Mouse (Mus musculus) adrenal gland (tissue): ENCODE measurements around the gene Atg5.

Experiments
- intact Hi-C: fragments of 180-260 bp; cut with DNase I; formaldehyde crosslinking; loops from one replicate; pipeline ENCODE4 v1.15.1; 2025

Gene Atg5

DNA sequence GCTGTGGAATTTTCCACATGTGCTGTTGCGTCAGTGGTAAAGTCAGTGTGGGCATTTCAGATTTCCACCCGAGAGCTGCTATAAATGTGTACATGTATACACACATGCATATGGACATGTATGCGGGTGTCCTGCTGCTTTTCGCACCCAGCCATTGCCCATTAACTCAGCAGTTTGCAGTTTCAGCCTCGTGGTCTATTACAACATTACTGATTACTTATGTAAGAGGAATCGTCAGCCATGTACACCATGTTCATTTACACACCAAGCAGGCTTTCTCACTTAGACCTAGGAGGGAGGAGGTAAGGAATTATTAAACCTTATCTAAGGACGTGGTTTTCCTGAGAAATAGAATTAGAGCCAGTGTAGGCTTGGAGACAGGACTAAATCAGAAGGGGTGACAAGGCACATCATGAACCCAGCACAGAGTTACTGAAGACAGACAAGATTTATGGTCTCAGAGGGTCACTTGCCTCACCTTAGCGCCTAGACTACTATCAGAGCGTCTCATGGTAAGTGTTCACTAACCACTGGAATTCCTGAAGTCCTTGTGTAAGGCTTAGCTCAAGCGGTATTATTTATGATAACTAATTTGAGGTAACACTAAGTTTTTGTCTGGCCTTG lies 79.5 kb downstream of the Atg5 start:
- intact Hi-C loops, result no loop called here

DNA sequence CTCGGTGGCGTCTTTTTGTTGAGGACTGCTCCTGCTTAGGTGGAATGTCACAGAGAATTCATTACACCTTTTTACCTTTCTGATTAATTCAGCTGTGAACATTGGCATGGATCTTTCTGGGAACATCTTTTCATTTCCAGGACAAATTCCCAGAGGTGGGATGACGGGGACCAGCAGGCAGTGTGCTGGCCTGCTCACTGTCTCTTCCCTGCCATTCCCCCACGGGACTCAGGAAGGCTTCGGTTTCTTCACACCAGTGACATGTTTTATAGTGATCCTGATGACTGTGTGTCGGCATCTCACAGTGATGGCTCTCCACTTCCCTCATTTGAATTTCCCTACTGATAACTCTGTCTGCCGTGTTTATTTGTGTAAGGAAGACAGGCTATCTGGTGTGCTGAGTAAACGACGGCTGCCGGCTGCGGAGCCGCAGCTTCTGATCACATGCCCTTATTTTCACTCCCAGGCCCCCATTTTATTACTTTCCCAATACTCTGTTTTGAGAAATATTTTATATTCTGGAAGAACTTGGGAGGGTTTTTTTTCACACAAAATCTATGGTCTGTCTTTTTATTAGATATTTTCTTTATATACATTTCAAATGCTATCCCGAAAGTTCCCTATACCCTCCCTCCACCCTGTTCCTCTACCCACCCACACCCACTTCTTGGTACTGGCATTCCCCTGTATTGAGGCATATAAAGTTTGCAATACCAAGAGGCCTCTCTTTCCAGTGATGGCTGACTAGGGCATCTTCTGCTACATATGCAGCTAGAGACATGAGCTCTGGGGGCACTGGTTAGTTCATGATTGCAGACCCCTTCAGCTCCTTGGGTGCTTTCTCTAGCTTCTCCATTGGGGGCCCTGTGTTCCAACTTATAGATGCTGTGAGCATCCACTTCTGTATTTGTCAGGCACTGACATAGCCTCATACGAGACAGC lies 80.6 kb downstream of the Atg5 start:
- intact Hi-C loops, result no loop called here

DNA sequence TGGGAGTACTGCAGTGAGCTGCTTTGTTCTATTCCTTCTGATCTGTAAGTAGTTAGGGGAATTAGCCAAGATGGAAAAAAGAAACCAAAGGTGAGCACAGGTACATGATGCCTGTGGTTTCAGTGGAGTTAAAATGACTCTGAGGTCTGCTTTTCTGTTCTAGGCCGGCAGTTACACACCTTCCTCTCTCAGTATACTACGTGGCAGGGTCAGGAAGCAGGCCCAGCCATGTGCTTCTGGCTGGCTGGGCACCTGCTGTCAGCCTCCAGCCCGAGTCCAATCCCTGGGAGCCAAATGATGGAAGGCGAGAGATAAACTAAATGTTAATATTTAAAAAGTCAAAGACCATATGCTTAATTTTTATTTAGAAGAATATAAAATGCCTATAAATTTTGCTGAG lies 85.3 kb downstream of the Atg5 start:
- intact Hi-C loops, result no loop called here

DNA sequence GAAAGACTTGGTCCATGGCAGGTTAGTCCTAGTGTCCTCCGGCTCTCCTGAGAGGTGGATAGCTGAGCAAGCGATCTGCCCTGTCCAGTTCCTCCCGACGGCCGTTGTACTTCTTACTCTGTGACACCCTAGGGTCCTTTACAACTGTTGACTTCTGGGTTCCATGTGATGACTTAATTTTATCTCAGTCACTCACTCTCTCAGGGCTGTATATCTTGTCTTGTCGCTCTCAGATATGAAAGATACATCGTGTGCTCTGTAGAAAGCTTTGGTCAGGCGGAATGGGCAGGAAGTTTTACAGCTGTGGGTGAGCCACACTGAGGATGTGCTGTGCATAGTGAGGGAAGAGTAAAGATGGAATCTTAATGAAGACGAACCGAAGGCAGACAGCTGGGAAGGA lies 86.2 kb downstream of the Atg5 start:
- intact Hi-C loops, result no loop called here

DNA sequence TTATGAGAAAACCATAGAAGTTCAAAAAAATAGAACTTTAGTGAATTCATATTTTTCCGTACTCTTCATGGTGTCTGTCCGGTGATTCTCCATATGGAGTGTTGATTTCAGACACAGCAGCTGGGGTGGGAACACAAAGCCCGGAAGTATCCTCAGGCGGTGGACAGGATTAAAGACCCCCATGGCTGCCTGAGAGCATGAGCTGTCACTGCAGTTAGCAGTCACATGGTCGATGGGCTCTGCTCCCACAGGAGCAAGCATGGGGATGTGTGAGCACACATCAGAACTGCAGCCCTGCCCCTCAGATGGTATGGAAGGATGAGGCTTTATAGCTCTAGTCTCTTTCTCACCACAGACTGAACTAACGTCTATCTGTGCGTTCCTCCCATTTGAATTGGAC lies 87.1 kb downstream of the Atg5 start:
- intact Hi-C loops, result no loop called here

DNA sequence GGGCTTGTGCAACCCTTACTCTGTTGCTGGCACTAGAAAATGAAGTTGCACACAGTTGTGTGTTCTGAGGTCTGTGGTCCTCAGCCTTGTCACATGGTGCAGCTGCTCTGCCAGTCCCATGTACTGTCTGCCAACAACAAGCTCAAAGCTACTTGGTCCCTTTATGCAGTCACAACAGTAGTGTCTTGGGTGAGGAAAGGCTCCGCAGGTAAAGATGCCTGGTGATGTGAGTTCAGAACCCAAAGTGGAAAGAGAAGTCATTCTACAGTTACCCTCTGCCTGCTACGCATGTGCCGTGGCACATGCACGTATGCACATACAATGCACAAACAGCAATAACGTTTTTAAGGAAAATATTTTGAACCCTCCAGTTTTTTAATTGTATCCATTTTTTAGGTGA lies 88.5 kb downstream of the Atg5 start:
- intact Hi-C loops, result no loop called here

DNA sequence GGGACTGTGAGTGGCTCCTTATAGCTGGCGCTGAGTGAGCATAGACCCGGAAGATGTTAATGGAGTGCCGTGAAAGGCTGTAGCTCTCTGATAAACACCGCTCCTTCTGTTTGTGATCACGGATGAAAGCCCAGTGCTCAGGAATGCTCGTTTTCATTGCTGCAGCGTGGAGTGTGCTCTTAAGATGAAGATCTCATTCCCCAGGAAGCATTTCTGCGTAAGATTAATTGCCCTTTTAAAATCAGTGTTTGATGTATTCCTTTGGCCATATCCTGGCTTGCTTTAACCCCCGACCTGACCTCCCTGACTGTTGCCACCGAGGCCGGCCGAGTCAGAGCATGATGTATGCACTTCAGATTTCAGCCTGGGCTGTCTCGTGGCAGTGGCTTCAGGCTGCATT lies 89.2 kb downstream of the Atg5 start:
- intact Hi-C loops, result no loop called here

DNA sequence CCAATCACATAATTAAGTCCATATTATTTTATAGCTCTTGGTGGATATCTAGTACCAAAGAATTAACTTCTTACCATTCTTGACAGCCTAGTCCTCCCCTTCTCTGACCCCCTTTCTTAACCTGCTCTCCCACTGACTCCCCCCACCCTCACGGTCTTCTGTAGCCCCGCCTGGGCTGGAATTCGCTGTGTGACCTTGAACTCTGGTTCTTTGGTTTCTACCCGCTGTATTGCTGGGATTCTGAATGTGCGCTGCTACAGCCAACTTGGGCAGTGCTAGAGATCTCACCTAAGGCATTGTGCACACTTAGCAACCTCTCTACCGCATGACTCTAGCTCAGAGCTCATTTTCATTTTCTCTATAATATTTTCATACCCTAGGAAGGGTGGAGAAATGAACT lies 90.7 kb downstream of the Atg5 start:
- intact Hi-C loops, result no loop called here

DNA sequence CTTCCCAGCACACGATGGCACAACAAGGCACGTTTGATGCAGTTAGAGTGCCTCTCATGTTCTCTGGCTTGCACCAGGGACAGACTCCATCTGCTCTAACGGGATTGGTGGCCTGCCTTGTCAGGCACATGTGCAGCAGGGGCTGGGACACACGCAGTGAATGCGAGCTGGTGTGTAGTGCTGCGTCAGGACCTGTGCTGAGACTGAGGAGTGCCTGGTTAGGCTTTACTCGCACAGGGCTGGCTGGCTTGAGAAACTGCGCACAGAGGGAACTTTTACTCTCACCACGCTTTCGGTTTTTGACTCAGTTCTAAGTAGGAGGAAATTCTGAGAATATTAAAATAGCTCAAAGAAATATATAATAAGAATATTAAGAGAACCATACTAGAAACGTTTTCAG lies 92.5 kb downstream of the Atg5 start:
- intact Hi-C loops, result no loop called here

DNA sequence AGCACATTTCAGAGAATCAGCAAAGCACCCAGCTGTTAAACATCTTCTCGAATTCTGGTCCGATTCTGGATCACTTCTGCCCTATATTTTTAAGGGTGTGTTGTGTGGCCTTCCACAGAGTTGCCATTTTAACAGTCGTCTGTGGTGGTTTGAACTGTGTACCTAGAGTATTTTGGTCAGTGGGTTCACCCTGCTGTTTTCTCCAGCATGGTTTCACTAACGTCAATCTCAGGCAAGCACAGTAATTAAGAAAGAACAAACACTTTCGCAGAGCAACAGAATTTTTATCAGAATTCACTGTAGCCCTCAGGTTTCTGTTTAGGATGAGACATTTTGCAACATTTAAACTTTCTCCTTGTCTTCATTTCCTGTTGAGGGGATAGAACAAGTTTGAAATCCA lies 94.3 kb downstream of the Atg5 start:
- intact Hi-C loops, result no loop called here

DNA sequence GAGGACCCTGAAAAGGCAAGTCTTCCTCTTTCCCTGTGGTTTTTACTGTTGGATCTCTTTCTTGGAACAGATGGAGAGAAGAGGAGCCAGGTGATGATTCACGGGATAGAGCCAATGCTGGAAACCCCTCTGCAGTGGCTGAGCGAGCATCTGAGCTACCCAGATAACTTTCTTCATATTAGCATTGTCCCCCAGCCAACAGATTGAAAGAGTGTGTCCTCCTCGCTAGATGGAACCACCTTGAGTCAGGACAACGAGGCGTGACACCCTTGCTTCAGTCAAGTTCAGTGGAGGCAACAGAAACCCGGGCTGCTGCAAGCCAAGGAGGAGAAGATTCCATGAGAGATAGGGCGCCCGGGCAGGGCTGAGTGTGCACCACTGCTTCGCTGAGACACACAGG lies 94.7 kb downstream of the Atg5 start:
- intact Hi-C loops, result no loop called here

DNA sequence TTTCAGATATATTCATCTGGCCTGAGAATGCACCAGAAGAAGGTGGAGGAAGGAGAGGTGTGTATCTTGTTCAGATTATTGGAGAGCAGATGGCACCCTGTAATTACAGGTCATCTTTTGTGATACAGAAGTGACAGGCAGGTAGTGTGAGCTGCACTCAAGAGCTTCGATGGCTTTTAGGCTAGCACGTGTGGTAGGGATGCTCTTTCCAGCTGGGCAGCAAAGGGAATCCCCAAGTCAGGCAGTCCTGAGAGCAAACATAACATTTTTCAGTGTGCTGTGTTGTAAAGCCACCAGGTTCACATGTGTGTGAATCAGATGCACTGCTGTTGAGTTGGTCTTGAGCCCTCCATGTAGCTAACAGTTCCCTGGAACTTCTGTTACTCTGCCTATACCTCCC lies 98.0 kb downstream of the Atg5 start:
- intact Hi-C loops, result no loop called here

DNA sequence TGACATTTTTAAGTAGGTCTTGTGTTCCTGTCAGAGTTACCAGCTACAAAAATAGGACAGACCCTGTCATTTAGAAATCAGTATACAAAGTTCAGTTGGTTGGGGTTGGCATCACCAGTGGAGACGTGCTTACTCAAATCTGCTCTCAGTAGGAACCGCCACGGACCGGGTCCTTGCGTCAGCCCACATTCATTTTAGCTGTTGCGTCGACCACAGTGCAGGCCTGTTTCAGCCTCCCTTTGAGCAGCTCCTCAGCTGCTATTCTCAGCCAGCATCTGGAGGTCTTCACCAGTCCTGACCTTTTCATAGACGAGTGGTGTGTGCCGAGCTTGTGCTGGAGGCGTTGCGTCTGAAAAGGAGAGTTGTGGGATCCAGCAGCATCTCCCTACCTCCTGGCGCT lies 98.9 kb downstream of the Atg5 start:
- intact Hi-C loops, result no loop called here

DNA sequence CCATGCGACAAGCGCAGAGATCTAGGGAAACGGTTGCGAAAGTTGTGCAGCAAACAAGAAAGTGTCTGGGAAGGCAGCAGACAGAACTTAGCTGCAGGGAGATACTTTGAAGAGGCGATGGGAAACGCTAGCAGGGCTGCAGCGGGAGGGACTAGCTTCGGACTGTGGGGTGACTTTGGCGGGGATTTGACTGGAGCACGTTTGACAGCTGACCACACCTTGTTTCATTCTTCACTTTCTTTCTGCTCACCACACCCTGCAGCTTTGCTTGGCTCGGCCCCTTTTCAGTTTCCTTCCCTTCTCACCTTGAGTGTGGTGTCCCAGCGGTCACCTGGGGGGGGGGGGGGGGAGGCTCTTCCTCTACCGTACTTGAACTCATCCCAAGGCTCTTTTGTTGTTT lies 100.4 kb downstream of the Atg5 start:
- intact Hi-C loops, result no loop called here

DNA sequence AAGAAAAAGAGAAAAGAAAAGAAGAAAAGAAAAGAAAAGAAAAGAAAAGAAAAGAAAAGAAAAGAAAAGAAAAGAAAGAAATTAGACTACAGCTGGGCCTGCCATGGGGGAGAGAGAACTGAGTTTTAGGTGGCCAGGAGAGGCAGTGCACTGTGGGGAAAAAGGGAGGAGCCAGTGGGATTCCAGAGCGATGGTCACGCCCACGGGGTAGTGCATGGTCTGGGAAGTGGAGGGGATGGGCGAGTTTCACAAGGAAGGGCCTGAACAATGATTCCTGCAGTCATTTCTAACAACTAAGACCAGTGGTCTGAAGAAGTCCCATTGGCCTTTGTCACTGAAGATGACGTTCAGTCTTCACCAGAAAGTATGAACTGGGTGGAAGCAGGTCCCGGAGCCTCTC lies 102.5 kb downstream of the Atg5 start:
- intact Hi-C loops, result no loop called here

DNA sequence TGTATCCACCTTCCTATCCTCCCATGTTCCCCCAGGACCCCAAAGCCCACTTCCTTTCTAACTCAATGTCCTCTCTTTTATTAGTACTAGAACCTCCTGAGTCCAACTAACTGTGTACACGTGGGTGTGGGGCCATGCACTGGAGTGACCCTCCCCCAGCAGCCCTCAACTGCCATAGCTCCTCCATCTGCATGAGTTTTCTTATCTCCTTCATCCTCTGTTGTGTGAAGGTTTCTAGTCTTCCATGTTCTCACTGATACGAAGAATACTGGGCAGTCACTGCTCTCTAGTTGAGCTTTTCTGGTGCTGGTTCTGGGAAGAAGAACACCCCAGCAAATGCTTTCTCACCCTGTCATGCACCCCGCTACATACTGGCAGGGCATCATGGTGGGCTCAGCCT lies 104.1 kb downstream of the Atg5 start:
- intact Hi-C loops, result no loop called here

DNA sequence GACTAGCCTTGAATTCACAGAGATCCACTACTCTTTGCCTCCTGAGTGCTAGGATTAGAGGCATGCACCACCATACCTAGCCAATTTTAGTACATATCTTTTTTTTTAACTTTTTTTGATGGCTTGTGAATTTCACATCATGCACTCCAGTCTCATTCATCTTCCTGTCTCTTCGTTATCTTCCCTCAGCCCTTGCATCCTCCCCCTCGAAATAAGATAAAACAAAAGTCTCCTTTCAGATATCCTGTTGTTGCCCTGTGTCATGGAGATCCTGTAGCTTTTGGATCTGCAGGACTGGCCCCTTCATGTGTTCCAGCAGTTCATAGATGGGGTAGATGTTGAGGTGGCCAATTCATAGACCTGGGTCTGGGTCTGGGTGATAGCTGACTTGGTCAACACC lies 106.5 kb downstream of the Atg5 start:
- intact Hi-C loops, result no loop called here

DNA sequence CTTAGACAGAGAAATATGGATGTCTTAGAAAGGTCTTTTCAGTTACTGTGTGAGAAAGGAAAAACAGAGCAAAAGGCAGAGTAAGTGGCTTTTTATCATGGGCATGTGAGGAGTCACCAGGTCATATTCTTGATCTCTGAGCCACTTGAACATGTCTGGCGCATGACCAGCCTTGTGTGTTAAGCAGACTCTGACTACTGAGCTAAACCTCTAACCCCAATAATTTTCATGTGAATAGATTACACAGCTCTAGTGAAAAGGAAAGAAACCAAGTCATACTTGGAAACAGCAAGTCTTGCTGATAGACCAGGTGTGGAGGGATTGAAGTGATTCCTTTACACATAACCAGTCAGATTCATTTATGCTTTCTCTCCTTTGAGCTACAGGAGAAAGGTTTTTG lies 107.3 kb downstream of the Atg5 start:
- intact Hi-C loops, result no loop called here

DNA sequence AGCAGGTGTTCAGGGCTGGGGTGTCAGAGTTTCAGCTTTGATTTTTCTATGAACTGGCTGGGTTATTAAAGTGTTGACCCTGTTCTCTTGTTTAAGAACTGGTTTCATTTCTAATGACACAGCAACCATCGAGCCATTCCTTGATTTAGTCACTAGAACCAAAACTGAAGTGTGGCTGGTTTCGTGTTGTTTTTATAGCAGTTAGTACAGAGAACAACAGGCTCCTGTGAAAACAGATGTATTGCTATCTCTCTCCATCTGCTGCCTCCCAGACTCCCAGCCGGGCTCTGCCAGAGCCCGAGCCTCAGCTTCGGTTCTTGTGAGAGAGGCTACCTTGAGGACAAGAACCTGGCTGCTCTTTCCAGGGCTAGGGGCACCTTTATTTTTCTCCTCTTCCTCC lies 109.7 kb downstream of the Atg5 start:
- intact Hi-C loops, result no loop called here

DNA sequence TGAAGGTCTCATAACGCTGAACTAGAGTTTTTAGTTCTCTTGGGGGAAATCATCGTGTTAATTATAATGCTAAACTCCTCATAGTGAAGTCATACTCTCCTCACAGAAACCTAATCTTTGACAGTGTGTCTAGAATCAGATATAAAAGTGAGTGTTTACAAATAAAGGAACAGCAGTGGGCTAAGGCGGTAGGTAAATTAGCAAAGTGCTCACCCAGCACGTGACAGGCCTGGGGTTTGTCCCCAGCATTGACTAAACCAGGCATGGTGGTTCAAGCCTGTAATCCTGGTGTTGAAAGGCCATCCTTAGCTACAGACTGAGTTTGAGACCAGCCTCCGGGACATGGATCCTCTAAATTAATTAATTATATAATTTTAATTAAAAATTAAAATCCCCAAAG lies 110.2 kb downstream of the Atg5 start:
- intact Hi-C loops, result no loop called here

DNA sequence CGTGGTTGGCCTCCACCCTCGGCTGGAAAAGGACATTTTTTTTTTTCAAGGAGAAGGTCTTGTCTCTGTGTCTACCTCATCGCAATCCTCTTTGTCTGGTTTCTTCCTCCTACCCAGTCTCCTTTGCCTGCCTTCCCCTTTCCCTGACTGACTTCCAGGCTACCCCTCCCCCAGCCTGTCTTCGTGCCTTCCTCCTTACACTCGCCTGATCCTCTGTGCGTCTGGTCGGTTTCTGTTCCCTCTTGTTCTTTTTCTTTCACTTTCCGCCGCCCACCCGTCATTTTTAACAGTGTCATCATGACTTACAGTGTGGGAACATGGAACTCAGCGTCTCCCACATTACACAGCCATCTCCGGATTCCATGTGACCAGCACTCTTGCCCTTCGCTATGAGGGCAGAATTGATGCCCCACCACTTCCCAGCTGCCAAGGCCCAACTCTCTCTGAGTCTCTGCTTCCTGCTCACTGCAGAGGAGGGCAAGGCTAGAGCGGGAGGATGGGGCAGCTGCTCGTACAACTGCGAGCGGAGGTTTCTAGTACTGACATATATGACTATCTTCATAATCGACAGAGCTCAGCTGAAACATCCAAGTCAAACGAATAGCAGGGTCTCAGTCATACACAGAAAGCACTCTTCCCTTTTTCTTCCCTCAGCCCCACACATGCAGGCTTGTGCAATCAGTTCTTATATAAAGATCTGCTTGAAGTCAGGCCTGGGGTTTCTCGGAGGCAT lies 112.5 kb downstream of the Atg5 start:
- intact Hi-C loops, result no loop called here

DNA sequence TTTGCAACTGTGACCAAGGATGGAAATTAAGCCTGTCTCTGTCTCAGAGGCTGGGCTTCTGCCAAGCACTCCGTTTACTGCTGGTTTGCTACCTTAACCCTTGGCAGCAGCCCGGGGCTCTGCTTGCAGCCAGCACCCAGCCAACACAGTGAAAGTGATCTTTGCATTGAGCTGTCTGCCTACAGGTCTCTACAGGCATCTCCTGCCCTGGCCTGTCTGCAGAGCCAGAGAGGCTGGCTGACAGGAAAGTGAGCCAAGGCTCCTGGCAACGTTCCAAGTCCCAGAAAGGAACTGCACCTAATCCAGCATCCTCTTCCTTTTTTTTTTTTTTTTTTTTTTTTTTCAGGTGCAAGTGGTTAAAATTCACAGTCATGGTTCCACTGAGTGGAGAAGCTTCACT lies 113.2 kb downstream of the Atg5 start:
- intact Hi-C loops, result no loop called here
